Mouse (Mus musculus) 3T3-L1 (cell line): Measurements from ENCODE around the gene Trpm6.

Source experiments
- DNase-seq: peaks from one replicate; pipeline ENCODE4 v3.0.0-alpha.2; 2015; ENCODE audit warnings: low read depth, low spot score

The Trpm6 gene

GRCm38 (mm10) chr19:18749598-18750339 lies at the start of gene Trpm6:
Trpm6 (plus strand) TSS chr19:18749983.
- DNase-seq: no peak

DNA sequence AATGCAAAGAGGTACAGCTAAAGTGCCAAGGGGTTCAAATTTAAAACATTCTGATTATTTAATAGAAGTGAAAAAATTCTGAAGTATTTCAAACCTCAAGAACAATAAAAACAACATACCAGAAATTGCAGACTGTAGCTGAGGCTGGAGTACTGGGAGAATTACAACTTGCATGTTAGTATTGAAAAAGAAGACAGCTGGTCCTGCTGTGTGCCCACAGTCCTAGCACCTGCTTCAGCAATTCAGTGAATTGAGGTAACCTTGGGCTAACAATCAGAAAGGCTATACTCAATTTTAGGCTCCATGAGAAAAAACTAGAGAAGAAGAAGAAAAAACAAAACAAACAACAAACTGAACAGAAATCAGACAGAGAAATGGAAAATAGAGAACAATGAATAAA lies 41.7 kb upstream of the Trpm6 start:
- DNase-seq: no peak

GRCm38 (mm10) chr19:18710903-18711302 lies 38.9 kb upstream of the Trpm6 start:
- DNase-seq: no peak

DNA sequence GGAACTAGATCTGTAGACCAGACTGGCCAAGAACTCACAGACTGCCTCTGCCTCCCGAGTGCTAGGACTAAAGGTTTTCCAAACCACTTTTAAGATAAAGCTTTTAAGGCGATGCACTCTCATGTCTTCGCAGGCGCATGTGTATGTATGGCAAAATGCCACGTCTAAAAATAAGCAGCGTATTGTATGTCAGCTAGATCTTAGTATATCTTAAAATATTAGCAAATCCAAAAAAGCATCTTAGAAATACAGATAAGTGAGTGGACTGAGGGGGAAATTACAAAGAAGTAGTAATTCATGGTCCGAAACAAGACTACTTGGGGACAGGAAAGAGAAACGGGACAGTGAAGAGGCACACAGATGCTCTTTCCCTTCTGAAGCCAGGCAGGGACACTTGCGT lies 38.2 kb upstream of the Trpm6 start:
- no peak for DNase-seq

DNA sequence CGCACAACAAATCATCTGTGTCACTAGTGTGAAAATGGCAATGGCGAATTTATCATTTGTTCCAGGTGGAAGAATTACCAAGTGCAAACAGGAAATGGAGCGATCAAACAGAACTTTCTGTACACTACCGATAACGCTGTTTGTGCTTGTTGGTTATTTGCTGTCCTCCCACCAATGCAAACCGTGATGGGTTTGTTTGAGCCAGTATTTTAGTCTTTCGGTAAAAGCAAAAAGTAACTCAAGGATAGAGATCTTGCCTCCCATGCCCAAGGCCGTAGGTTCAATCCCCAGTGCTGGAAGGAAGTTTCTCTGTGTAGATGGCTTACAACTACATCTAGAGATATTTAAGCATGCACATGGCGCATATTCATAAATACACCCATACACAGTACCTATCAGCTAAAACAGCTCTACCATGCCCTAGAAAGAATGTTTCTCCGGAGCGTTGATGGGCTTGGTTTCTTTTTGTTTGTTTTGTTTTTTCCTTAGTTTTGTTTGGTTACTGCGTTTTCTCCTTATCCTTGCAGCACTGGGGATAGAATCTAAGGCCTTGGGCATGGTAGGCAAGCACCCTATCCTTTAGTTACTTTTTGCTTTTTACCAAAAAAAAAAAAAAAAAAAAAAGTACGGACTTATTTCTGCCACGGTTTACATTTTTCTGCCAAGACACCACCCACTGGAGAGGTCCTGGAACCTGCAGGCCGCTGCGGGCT lies 37.5 kb upstream of the Trpm6 start:
- DNase-seq: no peak

- DNase-seq: peak; percentile 99
Measured at GRCm38 (mm10) chr19:18712866-18713300, 36.9 kb upstream of the Trpm6 start, which contains the start of gene D030056L22Rik. D030056L22Rik (plus strand) TSS chr19:18713193.

DNA sequence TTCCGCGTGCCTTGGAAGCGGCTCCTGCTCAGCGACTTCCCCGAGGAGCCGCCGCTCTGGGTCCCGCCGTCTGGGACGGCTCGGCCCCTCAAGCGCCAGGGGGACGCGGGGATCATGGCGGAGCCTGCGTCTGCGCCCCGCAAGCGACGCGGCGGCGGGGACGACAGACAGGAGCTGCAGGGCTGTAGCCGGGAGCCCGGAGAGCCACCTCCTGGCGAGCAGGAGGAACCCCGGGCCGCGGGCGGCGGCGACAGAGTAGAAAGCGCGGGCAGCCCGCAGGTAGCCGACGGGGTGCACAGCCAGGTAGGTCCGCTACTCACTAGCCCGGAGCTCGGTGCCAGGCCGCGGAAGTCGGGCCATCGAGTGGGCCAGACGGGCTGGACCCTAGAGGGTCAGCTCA lies 36.4 kb upstream of the Trpm6 start:
- peak; percentile 40 for DNase-seq

DNA sequence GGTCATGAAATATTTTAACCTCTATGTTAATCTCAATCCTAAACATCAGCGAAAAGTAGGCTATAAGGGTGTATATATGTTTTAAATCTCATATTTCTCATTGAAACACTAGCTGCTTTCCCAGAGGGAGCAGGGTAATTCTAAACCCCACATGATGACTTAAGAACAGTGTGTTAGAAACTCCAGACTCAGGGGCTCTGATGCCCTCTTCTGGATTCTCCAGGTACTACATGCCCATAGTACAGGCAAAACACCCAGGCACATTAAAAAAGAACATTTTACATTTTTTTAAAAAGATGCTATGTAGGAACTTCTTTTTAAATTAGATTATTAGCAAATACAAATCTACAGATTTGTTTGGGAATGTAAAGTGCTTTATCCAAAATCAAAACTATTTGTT lies 33.4 kb upstream of the Trpm6 start:
- peak; percentile 97 for DNase-seq

GRCm38 (mm10) chr19:18720337-18720736 lies 29.4 kb upstream of the Trpm6 start:
- no peak for DNase-seq

DNA sequence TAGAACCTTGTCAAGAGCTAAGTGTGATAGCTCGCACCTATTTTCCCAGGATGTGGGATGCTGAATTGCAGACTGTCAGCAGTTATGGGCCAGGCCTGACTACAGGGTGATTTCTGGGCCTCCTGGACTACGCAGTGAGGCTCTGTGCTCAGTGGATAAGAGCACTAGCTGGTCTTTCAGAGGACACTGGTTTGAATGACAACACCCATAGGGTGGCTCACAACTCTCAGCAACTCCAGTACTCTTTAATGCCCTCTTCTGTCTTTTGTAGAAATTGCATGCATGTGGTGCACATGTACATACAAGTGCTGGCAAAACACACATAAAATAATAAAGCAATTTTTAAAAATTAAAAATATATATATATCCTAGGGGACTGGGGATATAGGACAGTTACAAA lies 24.6 kb upstream of the Trpm6 start:
- no peak for DNase-seq

GRCm38 (mm10) chr19:18730255-18730654 lies 19.5 kb upstream of the Trpm6 start:
- DNase-seq: no peak

DNA sequence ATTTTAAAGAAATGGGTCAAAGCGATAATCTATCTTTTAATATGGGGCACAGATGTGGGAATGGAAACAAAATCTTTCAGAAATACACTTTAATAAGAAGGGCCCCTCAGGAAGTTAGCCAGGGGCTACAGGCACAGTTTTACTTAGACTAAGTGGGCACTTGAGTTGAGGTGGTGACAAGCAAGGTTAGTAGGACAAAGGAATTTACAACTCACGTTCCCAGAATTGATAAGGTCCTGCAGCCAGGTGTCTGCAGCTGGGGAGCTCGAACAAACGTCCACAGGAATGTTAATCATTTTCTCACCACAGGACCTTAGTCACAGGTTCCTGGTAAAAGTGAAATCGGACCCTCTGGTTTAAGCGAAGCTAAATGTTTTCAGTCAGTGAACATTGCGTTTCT lies 18.7 kb upstream of the Trpm6 start:
- DNase-seq: no peak

DNA sequence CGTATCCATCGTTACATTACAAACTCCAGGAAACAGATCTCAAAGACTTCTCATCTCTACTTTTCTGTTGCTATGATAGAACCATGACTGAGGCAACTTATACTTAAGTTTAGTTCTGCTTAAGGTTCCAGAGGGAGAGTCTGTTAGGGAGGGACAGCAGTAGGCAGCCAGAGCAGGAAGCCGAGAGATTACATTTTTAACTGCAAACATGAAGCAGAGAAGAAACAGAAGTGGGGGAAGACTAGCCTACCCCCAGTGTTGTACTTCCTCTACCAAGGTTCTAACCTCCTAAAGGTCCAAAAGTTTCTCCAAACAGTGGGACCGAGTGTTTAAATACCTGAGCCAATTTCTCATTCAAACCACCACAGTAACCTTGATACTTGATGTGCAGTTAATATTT lies 13.9 kb upstream of the Trpm6 start:
- no peak for DNase-seq

DNA sequence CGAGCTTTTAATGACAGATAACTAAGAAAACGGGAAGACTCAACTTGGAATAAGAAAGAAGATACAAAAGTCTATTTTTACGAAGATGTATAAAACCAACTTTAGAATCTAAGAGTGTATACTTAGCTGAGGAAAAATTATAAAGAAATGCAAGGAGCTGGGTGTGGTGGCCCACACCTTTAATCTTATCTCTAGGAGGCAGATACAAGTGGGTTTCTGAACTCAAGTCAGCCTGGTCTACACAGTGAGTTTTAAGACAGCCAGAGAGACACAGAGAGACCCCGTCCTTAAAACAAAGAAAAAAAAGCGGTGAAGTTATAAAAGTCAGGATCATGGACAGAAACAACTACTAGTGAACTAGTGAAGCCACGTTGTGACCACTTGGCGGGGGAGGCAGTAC lies 10.6 kb upstream of the Trpm6 start:
- no peak for DNase-seq

DNA sequence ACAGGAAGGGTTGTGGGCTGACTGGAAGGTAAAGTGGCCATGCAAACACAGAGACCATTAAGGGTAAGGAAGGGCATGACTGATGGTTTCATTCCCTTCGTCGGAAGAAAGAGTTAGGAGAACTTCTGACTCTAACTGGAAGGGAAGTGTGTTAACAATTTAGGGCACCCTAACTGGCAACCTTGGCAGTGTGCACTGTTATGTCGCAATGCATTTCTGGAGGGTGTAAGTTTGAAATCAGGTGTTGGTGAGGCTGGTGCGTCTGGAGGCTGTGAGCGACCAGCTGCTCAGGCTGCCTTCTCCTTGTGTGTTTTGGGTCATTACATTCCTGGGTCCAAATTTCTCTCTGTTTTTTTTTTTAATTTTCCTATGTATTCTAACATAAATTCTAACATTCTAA lies 5.8 kb upstream of the Trpm6 start:
- no peak for DNase-seq

DNA sequence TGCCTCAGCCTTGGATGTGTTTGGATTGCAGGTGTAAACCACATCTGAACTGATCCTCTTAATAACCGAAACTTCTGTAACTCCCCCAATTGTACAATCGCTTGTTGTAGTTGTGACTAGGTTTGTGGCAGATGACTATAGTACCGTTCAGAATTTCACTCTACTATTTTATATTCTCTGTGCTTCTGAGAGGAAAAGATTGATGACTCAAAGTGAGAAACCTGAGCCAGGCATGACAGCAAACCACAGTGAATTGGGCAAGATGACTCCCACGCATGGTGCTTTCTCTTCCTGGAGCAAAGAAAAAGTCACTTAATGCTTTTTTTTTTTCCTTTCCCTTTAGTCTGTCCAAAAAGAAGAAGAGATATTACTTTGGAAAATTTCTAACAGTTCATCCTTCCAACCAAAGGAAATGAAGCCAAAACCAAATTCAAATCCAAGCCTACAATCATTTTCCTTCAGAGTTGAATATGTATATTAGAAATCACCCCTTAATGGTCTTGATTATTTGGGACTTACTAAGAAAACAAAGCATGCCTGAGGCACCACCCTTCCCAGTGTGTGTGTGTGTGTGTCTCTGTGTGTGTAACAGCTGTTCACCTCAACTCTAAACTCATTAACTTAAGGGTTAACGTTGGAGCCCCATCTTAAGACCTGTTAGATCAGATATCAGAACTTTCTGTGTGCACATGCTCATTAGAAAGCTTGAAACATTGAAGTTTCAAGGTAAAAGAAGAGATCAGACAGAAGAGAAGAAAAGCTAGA lies 3.0 kb upstream of the Trpm6 start:
- peak; percentile 97 for DNase-seq

GRCm38 (mm10) chr19:18747379-18747778 lies 2.4 kb upstream of the Trpm6 start:
- DNase-seq: peak; percentile 69

DNA sequence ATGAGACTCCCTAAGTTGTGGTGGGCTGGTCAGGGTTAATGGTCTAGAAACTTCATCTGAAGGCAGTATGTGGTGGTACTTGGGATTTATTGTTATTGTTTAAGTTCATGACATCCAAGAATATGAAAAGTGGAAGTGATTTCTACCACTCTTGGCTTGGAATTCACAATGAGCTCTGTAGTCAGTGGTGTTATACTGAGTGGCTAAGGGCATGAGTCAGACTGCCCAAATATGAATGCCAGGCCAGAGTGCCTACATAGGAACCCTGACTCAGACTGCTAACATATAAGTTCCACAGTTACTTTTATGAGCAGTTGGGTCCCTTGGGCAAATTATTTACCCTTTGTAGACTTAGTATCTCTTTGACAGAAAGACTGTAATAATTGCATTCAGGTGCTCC lies 7.4 kb downstream of the Trpm6 start:
- DNase-seq: peak; percentile 81

- no peak for DNase-seq
Measured at GRCm38 (mm10) chr19:18757706-18758105, 7.9 kb downstream of the Trpm6 start.

DNA sequence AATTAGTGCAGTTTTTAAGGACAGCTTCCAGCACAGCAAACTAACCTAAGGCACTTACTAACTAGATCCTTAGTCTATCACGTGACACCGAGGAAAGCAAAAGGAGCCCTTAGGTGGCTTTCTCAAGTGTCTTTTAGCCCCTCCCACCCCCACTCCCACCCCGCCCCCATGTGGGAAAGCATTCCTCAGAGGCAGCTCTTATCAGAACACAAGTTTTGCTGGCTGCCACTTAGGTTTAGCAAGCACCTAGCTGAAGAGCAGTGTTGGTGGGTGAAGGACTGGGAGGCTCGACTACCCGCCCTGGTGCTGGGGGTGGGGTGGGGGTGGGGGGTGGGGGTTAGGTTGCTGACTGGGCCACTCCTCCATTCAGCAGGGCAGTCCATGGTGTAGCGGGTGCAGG lies 8.5 kb downstream of the Trpm6 start:
- DNase-seq: peak; percentile 32

- peak; percentile 90 for DNase-seq
Measured at GRCm38 (mm10) chr19:18758916-18759315, 9.1 kb downstream of the Trpm6 start.

- peak; percentile 97 for DNase-seq
Measured at GRCm38 (mm10) chr19:18766399-18766798, 16.6 kb downstream of the Trpm6 start.
